Mouse (Mus musculus) kidney, adult 2 months (tissue): Measurements from ENCODE around the gene Git2. TPM values are rescaled to one million over a fixed set of nuclear protein-coding genes. Genes with fewer than 3 reads are reported as not detected.

ENCODE experiments used
- DNase-seq: peaks from one replicate; pipeline ENCODE4 v3.0.0; 2021
- H3K27ac ChIP-seq: fragments of 200-500 bp; 2 replicates; pipeline ENCODE4 v1.5.1; 2012; ENCODE audit warnings: low read depth, low read length, control low read depth, inconsistent platforms; ENCODE audit not compliant: insufficient read depth
- H3K27me3 ChIP-seq: fragments of 200-500 bp; replicated peaks from 2 replicates; pipeline ENCODE4 v1.6.1; 2012; ENCODE audit warnings: mild to moderate bottlenecking, moderate library complexity, low read length, inconsistent platforms; ENCODE audit not compliant: control insufficient read depth, insufficient read depth
- H3K36me3 ChIP-seq: fragments of 200-500 bp; 2 replicates; pipeline ENCODE4 v1.6.1; 2012; ENCODE audit warnings: mild to moderate bottlenecking, moderate library complexity, low read length, inconsistent platforms; ENCODE audit not compliant: control insufficient read depth, insufficient read depth
- H3K4me1 ChIP-seq: fragments of 200-500 bp; 2 replicates; pipeline ENCODE4 v1.6.1; 2011; ENCODE audit warnings: low read length; ENCODE audit not compliant: control insufficient read depth, insufficient read depth
- H3K4me3 ChIP-seq: fragments of 200-500 bp; 2 replicates; pipeline ENCODE4 v1.5.1; 2011; ENCODE audit warnings: mild to moderate bottlenecking, low read depth, low read length, control low read depth; ENCODE audit not compliant: insufficient read depth
- CTCF ChIP-seq: fragments of 200-500 bp; conservative IDR thresholded peaks from 2 replicates; pipeline ENCODE4 v1.5.1; 2011; ENCODE audit warnings: low read depth, mild to moderate bottlenecking, control low read depth, low read length, moderate library complexity, mixed read lengths; ENCODE audit not compliant: insufficient read depth, insufficient read length
- POLR2A ChIP-seq: fragments of 200-500 bp; IDR thresholded peaks from one replicate; pipeline ENCODE4 v1.6.1; 2011; ENCODE audit warnings: low read depth, low read length, control low read depth
- WGBS: fragments of 180-500 bp; shearing (Covaris S2); methylation state at CpG from one replicate; pipeline ENCODE4 v1.1.7; 2018; 5-methylcytosine and 5-hydroxymethylcytosine counted together
- polyA plus RNA-seq: library from polyadenylated mRNA; depleted of rRNA; stranded (reverse); fragments of >200 nt; gene quantifications from 2 replicates; pipeline ENCODE4 v1.2.3, GENCODE M21; 2012

The Git2 gene
- polyA plus RNA-seq, 1 experiment, result 30.5 TPM

GRCm38 (mm10) chr5:114696939-114697338 lies 78.4 kb downstream of the Git2 start:
- no peaks in the 10 kb centered on the region for H3K36me3 ChIP-seq
- no peaks in the 10 kb centered on the region for H3K4me1 ChIP-seq
- no peaks in the 10 kb centered on the region for H3K27me3 ChIP-seq
- no peak overlapping the region for H3K27ac ChIP-seq
- DNase-seq, result no peak
- H3K4me3 ChIP-seq, result no peak overlapping the region
- WGBS, result 88% methylated on average over 17 of the region's 17 CpGs
- no peak for TF ChIP-seq CTCF
- TF ChIP-seq POLR2A, result no peak

- no peaks in the 10 kb centered on the region for H3K4me1 ChIP-seq
- no peaks in the 10 kb centered on the region for H3K36me3 ChIP-seq
- H3K27ac ChIP-seq, result no peak overlapping the region
- H3K27me3 ChIP-seq, result no peaks in the 10 kb centered on the region
- WGBS, result 51% methylated on average over 5 of the region's 5 CpGs
- H3K4me3 ChIP-seq, result no peak overlapping the region
- TF ChIP-seq CTCF (peak; percentile 32), POLR2A (no peak)
- DNase-seq, result no peak
These were observed 79.5 kb downstream of the Git2 start for GRCm38 (mm10) chr5:114695775-114696174.

GRCm38 (mm10) chr5:114690633-114691567 lies 84.4 kb downstream of the Git2 start, which contains the start of gene Gltp:
Gene Gltp (minus strand): TSS chr5:114690984.
- DNase-seq, result peak; percentile 96
- TF ChIP-seq POLR2A (no peak), CTCF (peak; percentile 24; the same call in 1 of the 2 replicates)
- WGBS, result 5% methylated on average over 75 of the region's 75 CpGs

DNA sequence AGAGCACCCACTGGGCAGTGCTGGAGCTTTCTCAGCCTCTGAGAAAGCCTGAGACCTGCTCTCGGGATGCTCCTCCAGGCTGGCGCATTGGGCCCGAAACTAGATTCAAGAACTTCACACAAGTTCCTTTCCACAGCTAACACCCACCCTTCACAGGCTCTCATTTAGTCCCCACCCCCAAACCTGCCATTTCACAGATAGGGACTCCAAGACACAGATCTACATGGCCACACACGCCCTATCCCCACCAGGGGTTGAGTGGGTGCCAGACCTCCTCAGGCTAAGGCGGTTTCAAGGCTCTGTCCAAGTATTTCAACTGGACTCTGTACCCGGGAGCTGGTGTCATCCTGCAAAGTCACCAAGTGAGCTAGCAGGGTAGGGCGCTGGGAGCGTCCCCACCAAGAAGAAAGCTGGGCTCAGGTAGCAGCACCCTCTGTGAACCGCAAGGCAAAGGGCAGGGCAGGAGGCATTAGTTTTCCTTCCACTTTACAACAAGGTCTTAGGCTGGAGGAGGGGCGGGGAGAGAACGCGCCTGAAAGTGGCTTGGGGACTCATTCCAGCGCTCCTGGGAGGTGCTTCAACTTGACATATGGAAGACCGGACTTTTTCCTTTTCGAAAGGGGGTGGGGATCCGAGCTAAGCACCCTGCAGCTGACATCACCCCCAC lies 85.5 kb downstream of the Git2 start:
- no peaks in the 10 kb centered on the region for H3K27me3 ChIP-seq
- H3K4me1 ChIP-seq, result peaks cover 8% of the 10 kb centered on the region; the same call in 1 of the 2 replicates
- H3K27ac ChIP-seq, result no peak overlapping the region
- TF ChIP-seq CTCF (no peak), POLR2A (no peak)
- DNase-seq, result peak; percentile 88
- H3K36me3 ChIP-seq, result no peaks in the 10 kb centered on the region
- peak overlapping the region; percentile 96 for H3K4me3 ChIP-seq
- WGBS, result 17% methylated on average over 16 of the region's 16 CpGs

More at GRCm38 (mm10) chr5:114690633-114691567, 84.4 kb downstream of the Git2 start, which contains the start of gene Gltp:
- Histone ChIP-seq H3K27me3 (no peaks in the 10 kb centered on the region), H3K36me3 (no peaks in the 10 kb centered on the region), H3K4me3 (peak within 1 kb of the TSS; percentile 96), H3K27ac (peak within 1 kb of the TSS; percentile 41; the same call in 1 of the 2 replicates), H3K4me1 (peaks cover 8% of the 10 kb centered on the region; the same call in 1 of the 2 replicates)

- no peak for TF ChIP-seq POLR2A
- no peak for TF ChIP-seq CTCF
- no peak for DNase-seq
- Histone ChIP-seq H3K36me3 (no peaks in the 10 kb centered on the region), H3K27me3 (no peaks in the 10 kb centered on the region), H3K4me1 (peaks cover 8% of the 10 kb centered on the region; the same call in 1 of the 2 replicates), H3K27ac (no peak overlapping the region), H3K4me3 (no peak overlapping the region)
- WGBS, result 88% methylated on average over 13 of the region's 13 CpGs
These were observed 86.6 kb downstream of the Git2 start for GRCm38 (mm10) chr5:114688703-114689102.

DNA sequence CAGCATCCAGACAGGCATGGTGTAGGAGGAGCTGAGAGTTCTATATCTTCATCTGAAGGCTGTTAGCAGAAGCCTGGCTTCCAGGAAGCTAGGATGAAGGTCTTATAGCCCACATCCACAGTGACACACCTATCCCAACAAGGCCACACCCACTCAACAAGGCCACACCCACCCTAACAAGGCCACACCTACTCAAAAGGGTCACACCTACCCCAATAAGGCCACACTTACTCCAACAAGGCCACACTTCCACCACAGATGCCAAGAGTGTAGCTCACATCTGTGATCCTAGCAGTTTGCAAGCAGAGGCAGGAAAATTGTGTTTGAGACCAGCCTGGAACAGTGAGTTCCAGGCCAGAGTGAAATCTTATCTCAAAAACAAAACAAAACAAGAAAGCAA lies 87.4 kb downstream of the Git2 start:
- Histone ChIP-seq H3K27ac (no peak overlapping the region), H3K36me3 (no peaks in the 10 kb centered on the region), H3K4me1 (peaks cover 8% of the 10 kb centered on the region; the same call in 1 of the 2 replicates), H3K4me3 (no peak overlapping the region), H3K27me3 (no peaks in the 10 kb centered on the region)
- DNase-seq, result no peak
- no peak for TF ChIP-seq POLR2A
- TF ChIP-seq CTCF, result no peak

- Histone ChIP-seq H3K36me3 (no peaks in the 10 kb centered on the region), H3K27ac (no peak overlapping the region), H3K4me3 (no peak overlapping the region), H3K4me1 (peaks cover 8% of the 10 kb centered on the region; the same call in 1 of the 2 replicates), H3K27me3 (no peaks in the 10 kb centered on the region)
- no peak for TF ChIP-seq CTCF
- no peak for TF ChIP-seq POLR2A
- WGBS, result 61% methylated on average over 7 of the region's 7 CpGs
- DNase-seq, result no peak
These were observed 88.5 kb downstream of the Git2 start for GRCm38 (mm10) chr5:114686726-114687210.
